Mouse (Mus musculus) heart, embryonic 14.5 days (tissue): ENCODE results near the gene Aadacl2. TPM values are rescaled to one million over a fixed set of nuclear protein-coding genes. Genes with fewer than 3 reads are reported as not detected.

ENCODE experiments used
- ATAC-seq: fragments of 200-750 bp; cut with Nextera tagmentation; 2 replicates; pipeline ENCODE4 v1.8.0; 2017; ENCODE audit warnings: low read depth, moderate TSS enrichment; ENCODE audit not compliant: insufficient number of reproducible peaks, insufficient read depth, low FRiP score
- H3K27ac ChIP-seq, 2 experiments: fragments of 200-500 bp in 1 of 2; fragments of 300-500 bp in 1 of 2; sonication (generic) in 1 of 2; replicated peaks in 1 of 2; 2 replicates each; pipeline ENCODE4 v1.5.1; 2012 to 2014; ENCODE audit warnings: low read depth in 2 of 2, low read length in 2 of 2, control low read depth in 1 of 2, mild to moderate bottlenecking in 1 of 2, mixed read lengths in 1 of 2; ENCODE audit not compliant: control insufficient read depth in 1 of 2, insufficient read depth in 1 of 2
- H3K27me3 ChIP-seq: fragments of 300-500 bp; sonication (generic); 2 replicates; pipeline ENCODE4 v1.6.1; 2014; ENCODE audit warnings: mild to moderate bottlenecking, low read length, control low read depth; ENCODE audit not compliant: control insufficient read depth, insufficient read depth
- H3K36me3 ChIP-seq: fragments of 300-500 bp; sonication (generic); 2 replicates; pipeline ENCODE4 v1.6.1; 2014; ENCODE audit warnings: mild to moderate bottlenecking, control low read depth, low read length, mixed read lengths; ENCODE audit not compliant: control insufficient read depth, insufficient read depth
- H3K4me1 ChIP-seq, 2 experiments: fragments of 200-500 bp in 1 of 2; fragments of 300-500 bp in 1 of 2; sonication (generic) in 1 of 2; 2 replicates each; pipeline ENCODE4 v1.6.1; 2012 to 2014; ENCODE audit warnings: low read length in 2 of 2, control low read depth in 1 of 2, mixed read lengths in 1 of 2; ENCODE audit not compliant: control insufficient read depth in 2 of 2, insufficient read depth in 2 of 2
- H3K4me2 ChIP-seq: fragments of 300-500 bp; sonication (generic); 2 replicates; pipeline ENCODE4 v1.6.1; 2014; ENCODE audit warnings: mild to moderate bottlenecking, low read length
- H3K4me3 ChIP-seq, 2 experiments: fragments of 200-500 bp in 1 of 2; fragments of 300-500 bp in 1 of 2; sonication (generic) in 1 of 2; 2 replicates each; pipeline ENCODE4 v1.5.1; 2012 to 2014; ENCODE audit warnings: low read length in 2 of 2, mild to moderate bottlenecking in 2 of 2, control low read depth in 1 of 2, low read depth in 1 of 2, moderate library complexity in 1 of 2; ENCODE audit not compliant: control insufficient read depth in 1 of 2, insufficient read depth in 1 of 2
- H3K9ac ChIP-seq: fragments of 300-500 bp; sonication (generic); 2 replicates; pipeline ENCODE4 v1.6.1; 2014; ENCODE audit warnings: mild to moderate bottlenecking, low read length
- H3K9me3 ChIP-seq: fragments of 300-500 bp; sonication (generic); 2 replicates; pipeline ENCODE4 v1.6.1; 2016; ENCODE audit warnings: low read length, control low read depth; ENCODE audit not compliant: control insufficient read depth
- WGBS: fragments of 180-500 bp; shearing (Covaris S2); extraction: QIAGEN DNeasy Blood & Tissue Kit; methylation state at CpG from one replicate; pipeline ENCODE4 v1.1.7; 2014; 5-methylcytosine and 5-hydroxymethylcytosine counted together
- polyA plus RNA-seq: library from polyadenylated mRNA; unstranded; fragments of >200 nt; fragmentation: Nextera tagmentation; extraction: Ambion mirVana; gene quantifications from 2 replicates; pipeline ENCODE4 v1.2.1, GENCODE M21; 2014

The Aadacl2 gene
- not detected in 2 replicates for polyA plus RNA-seq

- Histone ChIP-seq H3K36me3 (no peaks in the 10 kb centered on the region), H3K27ac (no peak within 1 kb of the TSS), H3K9ac (no peak within 1 kb of the TSS), H3K27me3 (no peaks in the 10 kb centered on the region), H3K9me3 (no peaks in the 10 kb centered on the region), H3K4me2 (no peak within 1 kb of the TSS), H3K4me1 (no peaks in the 10 kb centered on the region), H3K4me3 (no peak within 1 kb of the TSS)
- ATAC-seq, result no peak
- 69% methylated on average over 1 of the region's 1 CpGs for WGBS
These were observed at the start of gene Aadacl2 for GRCm38 (mm10) chr3:60006443-60006842. Gene Aadacl2 (plus strand): TSS chr3:60006743.

GRCm38 (mm10) chr3:59970891-59971290 lies 35.7 kb upstream of the Aadacl2 start:
- H3K4me1 ChIP-seq, result no peaks in the 10 kb centered on the region
- 79% methylated on average over 5 of the region's 5 CpGs for whole genome bisulfite sequencing
- no peak for ATAC-seq
- no peak overlapping the region for H3K27ac ChIP-seq
- H3K27me3 ChIP-seq, result no peaks in the 10 kb centered on the region
- no peaks in the 10 kb centered on the region for H3K36me3 ChIP-seq
- no peaks in the 10 kb centered on the region for H3K9me3 ChIP-seq
- H3K4me3 ChIP-seq, result no peak overlapping the region
- H3K4me2 ChIP-seq, result no peak overlapping the region
- no peak overlapping the region for H3K9ac ChIP-seq

GRCm38 (mm10) chr3:59974591-59974990 lies 32.0 kb upstream of the Aadacl2 start:
- H3K27me3 ChIP-seq, result no peaks in the 10 kb centered on the region
- no peaks in the 10 kb centered on the region for H3K36me3 ChIP-seq
- H3K4me3 ChIP-seq, result no peak overlapping the region
- H3K4me1 ChIP-seq, result no peaks in the 10 kb centered on the region
- no peak overlapping the region for H3K9ac ChIP-seq
- no peak overlapping the region for H3K4me2 ChIP-seq
- no peak overlapping the region for H3K27ac ChIP-seq
- ATAC-seq, result no peak
- no peaks in the 10 kb centered on the region for H3K9me3 ChIP-seq

GRCm38 (mm10) chr3:60003622-60004021 lies 2.9 kb upstream of the Aadacl2 start:
- no peaks in the 10 kb centered on the region for H3K9me3 ChIP-seq
- no peaks in the 10 kb centered on the region for H3K27me3 ChIP-seq
- H3K36me3 ChIP-seq, result no peaks in the 10 kb centered on the region
- no peak for ATAC-seq
- no peak overlapping the region for H3K4me3 ChIP-seq
- H3K9ac ChIP-seq, result no peak overlapping the region
- H3K4me2 ChIP-seq, result no peak overlapping the region
- no peak overlapping the region for H3K27ac ChIP-seq
- H3K4me1 ChIP-seq, result no peaks in the 10 kb centered on the region

GRCm38 (mm10) chr3:60025417-60025816 lies 18.9 kb downstream of the Aadacl2 start, which contains the start of gene Aadac:
Gene Aadac (plus strand): TSS chr3:60025717.
- no peaks in the 10 kb centered on the region for H3K36me3 ChIP-seq
- H3K27ac ChIP-seq, result no peak within 1 kb of the TSS
- 84% methylated on average over 1 of the region's 1 CpGs for WGBS
- H3K4me2 ChIP-seq, result no peak within 1 kb of the TSS
- no peak for ATAC-seq
- H3K9me3 ChIP-seq, result no peaks in the 10 kb centered on the region
- H3K4me3 ChIP-seq, result no peak within 1 kb of the TSS
- H3K9ac ChIP-seq, result no peak within 1 kb of the TSS
- H3K4me1 ChIP-seq, result no peaks in the 10 kb centered on the region
- H3K27me3 ChIP-seq, result no peaks in the 10 kb centered on the region

GRCm38 (mm10) chr3:60031511-60031910 lies 25.0 kb downstream of the Aadacl2 start:
- Histone ChIP-seq H3K4me2 (no peak overlapping the region), H3K9ac (no peak overlapping the region), H3K9me3 (no peaks in the 10 kb centered on the region), H3K4me1 (no peaks in the 10 kb centered on the region), H3K27me3 (no peaks in the 10 kb centered on the region), H3K36me3 (no peaks in the 10 kb centered on the region), H3K27ac (no peak overlapping the region), H3K4me3 (no peak overlapping the region)
- WGBS, result 75% methylated on average over 4 of the region's 4 CpGs
- no peak for ATAC-seq

GRCm38 (mm10) chr3:60046221-60046913 lies 39.8 kb downstream of the Aadacl2 start:
- Histone ChIP-seq H3K36me3 (no peaks in the 10 kb centered on the region), H3K4me2 (no peak overlapping the region), H3K27me3 (no peaks in the 10 kb centered on the region), H3K4me1 (no peaks in the 10 kb centered on the region), H3K9me3 (no peaks in the 10 kb centered on the region), H3K9ac (no peak overlapping the region), H3K4me3 (no peak overlapping the region), H3K27ac (no peak overlapping the region)
- no peak for ATAC-seq
- WGBS, result 82% methylated on average over 3 of the region's 3 CpGs
